Mouse (Mus musculus): ENCODE measurements around the gene Hsh2d. TPM values are rescaled to one million over a fixed set of nuclear protein-coding genes. Genes with fewer than 3 reads are reported as not detected.
A peak's percentile ranks its signal among the peaks of the same experiment; 100 is the strongest.

Hsh2d gene
- polyA plus RNA-seq, 1 experiment, result 7.7 TPM

GRCm38 (mm10) chr8:72210222-72210621 is 20.8 kb downstream of the Hsh2d start:
- peaks cover 5% of the 10 kb centered on the region for H3K4me1 ChIP-seq (ENCODE audit: control insufficient read depth, insufficient read depth, low read length)
- 69% methylated on average over 4 of the region's 4 CpGs for WGBS
- TF ChIP-seq POLR2A (IDR thresholded peaks at IDR 0.05; ENCODE audit: borderline replicate concordance, control insufficient read depth, low read depth, low read length) (no peak), CTCF (IDR thresholded peaks at IDR 0.05; ENCODE audit: control insufficient read depth, insufficient read depth, low read length) (no peak)
- no peak overlapping the region for H3K4me3 ChIP-seq (replicated peaks; ENCODE audit: control insufficient read depth, low read depth, low read length)
- H3K27ac ChIP-seq (ENCODE audit: control insufficient read depth, insufficient read depth, low read depth, low read length, poor library complexity), result no peak overlapping the region

- Histone ChIP-seq H3K4me3 (replicated peaks; ENCODE audit: control insufficient read depth, low read depth, low read length) (no peak overlapping the region), H3K4me1 (ENCODE audit: control insufficient read depth, insufficient read depth, low read length) (peaks cover 5% of the 10 kb centered on the region), H3K27ac (ENCODE audit: control insufficient read depth, insufficient read depth, low read depth, low read length, poor library complexity) (no peak overlapping the region)
- 39% methylated on average over 2 of the region's 2 CpGs for WGBS
- TF ChIP-seq POLR2A (IDR thresholded peaks at IDR 0.05; ENCODE audit: borderline replicate concordance, control insufficient read depth, low read depth, low read length), result no peak
- peak; percentile 22; the same call in 1 of the 2 replicates for TF ChIP-seq CTCF (IDR thresholded peaks at IDR 0.05; ENCODE audit: control insufficient read depth, insufficient read depth, low read length)
These were observed 21.3 kb downstream of the Hsh2d start for GRCm38 (mm10) chr8:72210710-72211109.

- whole genome bisulfite sequencing, result 76% methylated on average over 1 of the region's 1 CpGs
- TF ChIP-seq POLR2A (IDR thresholded peaks at IDR 0.05; ENCODE audit: borderline replicate concordance, control insufficient read depth, low read depth, low read length) (no peak), CTCF (IDR thresholded peaks at IDR 0.05; ENCODE audit: control insufficient read depth, insufficient read depth, low read length) (no peak)
- no peak overlapping the region; the same call in 1 of the 2 replicates for H3K27ac ChIP-seq (ENCODE audit: control insufficient read depth, insufficient read depth, low read depth, low read length, poor library complexity)
- peaks cover 6% of the 10 kb centered on the region for H3K4me1 ChIP-seq (ENCODE audit: control insufficient read depth, insufficient read depth, low read length)
- H3K4me3 ChIP-seq (replicated peaks; ENCODE audit: control insufficient read depth, low read depth, low read length), result no peak overlapping the region
These were observed 22.4 kb downstream of the Hsh2d start for GRCm38 (mm10) chr8:72211846-72212245.

GRCm38 (mm10) chr8:72212751-72213150 is 23.3 kb downstream of the Hsh2d start, which contains the start of gene Cib3:
Gene Cib3, minus strand, starts transcription at chr8:72212837.
- TF ChIP-seq CTCF (IDR thresholded peaks at IDR 0.05; ENCODE audit: control insufficient read depth, insufficient read depth, low read length) (no peak), POLR2A (IDR thresholded peaks at IDR 0.05; ENCODE audit: borderline replicate concordance, control insufficient read depth, low read depth, low read length) (no peak)
- Histone ChIP-seq H3K27ac (ENCODE audit: control insufficient read depth, insufficient read depth, low read depth, low read length, poor library complexity) (no peak within 1 kb of the TSS; the same call in 1 of the 2 replicates), H3K4me1 (ENCODE audit: control insufficient read depth, insufficient read depth, low read length) (peaks cover 7% of the 10 kb centered on the region), H3K4me3 (replicated peaks; ENCODE audit: control insufficient read depth, low read depth, low read length) (no peak within 1 kb of the TSS)
- 66% methylated on average over 4 of the region's 4 CpGs for WGBS

- no peak within 1 kb of the TSS for H3K4me3 ChIP-seq (replicated peaks; ENCODE audit: control insufficient read depth, low read depth, low read length)
- H3K27ac ChIP-seq (ENCODE audit: control insufficient read depth, insufficient read depth, low read depth, low read length, poor library complexity), result no peak within 1 kb of the TSS
- TF ChIP-seq CTCF (IDR thresholded peaks at IDR 0.05; ENCODE audit: control insufficient read depth, insufficient read depth, low read length) (no peak), POLR2A (IDR thresholded peaks at IDR 0.05; ENCODE audit: borderline replicate concordance, control insufficient read depth, low read depth, low read length) (no peak)
- peaks cover 7% of the 10 kb centered on the region for H3K4me1 ChIP-seq (ENCODE audit: control insufficient read depth, insufficient read depth, low read length)
- WGBS, result 70% methylated on average over 4 of the region's 4 CpGs
These were observed 24.1 kb downstream of the Hsh2d start, which contains the start of gene Gm11034 for GRCm38 (mm10) chr8:72213536-72213935. Gene Gm11034, minus strand, starts transcription at chr8:72213636.

- TF ChIP-seq POLR2A (IDR thresholded peaks at IDR 0.05; ENCODE audit: borderline replicate concordance, control insufficient read depth, low read depth, low read length) (no peak), CTCF (IDR thresholded peaks at IDR 0.05; ENCODE audit: control insufficient read depth, insufficient read depth, low read length) (peak; percentile 83)
- Histone ChIP-seq H3K27ac (ENCODE audit: control insufficient read depth, insufficient read depth, low read depth, low read length, poor library complexity) (peak overlapping the region; percentile 65; the same call in 1 of the 2 replicates), H3K4me3 (replicated peaks; ENCODE audit: control insufficient read depth, low read depth, low read length) (no peak overlapping the region), H3K4me1 (ENCODE audit: control insufficient read depth, insufficient read depth, low read length) (peaks cover 7% of the 10 kb centered on the region)
- WGBS, result 33% methylated on average over 2 of the region's 2 CpGs
These were observed 25.6 kb downstream of the Hsh2d start for GRCm38 (mm10) chr8:72215060-72215459.

GRCm38 (mm10) chr8:72215871-72216270 is 26.4 kb downstream of the Hsh2d start:
- TF ChIP-seq CTCF (IDR thresholded peaks at IDR 0.05; ENCODE audit: control insufficient read depth, insufficient read depth, low read length), result no peak
- TF ChIP-seq POLR2A (IDR thresholded peaks at IDR 0.05; ENCODE audit: borderline replicate concordance, control insufficient read depth, low read depth, low read length), result no peak
- Histone ChIP-seq H3K4me1 (ENCODE audit: control insufficient read depth, insufficient read depth, low read length) (peaks cover 7% of the 10 kb centered on the region), H3K4me3 (replicated peaks; ENCODE audit: control insufficient read depth, low read depth, low read length) (no peak overlapping the region), H3K27ac (ENCODE audit: control insufficient read depth, insufficient read depth, low read depth, low read length, poor library complexity) (peak overlapping the region; percentile 94)
- WGBS, result 6% methylated on average over 1 of the region's 1 CpGs

GRCm38 (mm10) chr8:72218781-72219540 is 29.5 kb downstream of the Hsh2d start:
- Histone ChIP-seq H3K4me3 (replicated peaks; ENCODE audit: control insufficient read depth, low read depth, low read length) (no peak overlapping the region), H3K27ac (ENCODE audit: control insufficient read depth, insufficient read depth, low read depth, low read length, poor library complexity) (no peak overlapping the region), H3K4me1 (ENCODE audit: control insufficient read depth, insufficient read depth, low read length) (peaks cover 4% of the 10 kb centered on the region)
- TF ChIP-seq POLR2A (IDR thresholded peaks at IDR 0.05; ENCODE audit: borderline replicate concordance, control insufficient read depth, low read depth, low read length) (no peak), CTCF (IDR thresholded peaks at IDR 0.05; ENCODE audit: control insufficient read depth, insufficient read depth, low read length) (no peak)
- WGBS, result 64% methylated on average over 10 of the region's 10 CpGs
